Mouse (Mus musculus) heart, adult 2 months (tissue): Measurements from ENCODE around the gene Ndufa3. TPM values are rescaled to one million over a fixed set of nuclear protein-coding genes. Genes with fewer than 3 reads are reported as not detected.
A peak's percentile ranks its signal among the peaks of the same experiment; 100 is the strongest.
"Not testable (repeated sequence)": the region's sequence is repeated elsewhere in the genome, so short reads cannot be mapped to it uniquely, and the experiment has no call there.

Experiments
- DNase-seq, 2 experiments: peaks; one replicate each; pipeline ENCODE4 v3.0.0; 2021
- H3K27ac ChIP-seq: fragments of 200-600 bp; 2 replicates; pipeline ENCODE4 v1.8.1; 2022
- H3K27me3 ChIP-seq: fragments of 200-500 bp; 2 replicates; pipeline ENCODE4 v1.6.1; 2012; ENCODE audit warnings: mild to moderate bottlenecking, low read length, inconsistent platforms, mixed read lengths; ENCODE audit not compliant: control insufficient read depth, insufficient read depth
- H3K36me3 ChIP-seq: fragments of 200-500 bp; 2 replicates; pipeline ENCODE4 v1.6.1; 2012; ENCODE audit warnings: low read length, inconsistent platforms; ENCODE audit not compliant: control insufficient read depth, insufficient read depth
- H3K4me1 ChIP-seq: fragments of 200-500 bp; 2 replicates; pipeline ENCODE4 v1.6.1; 2011; ENCODE audit warnings: low read length; ENCODE audit not compliant: control insufficient read depth, insufficient read depth
- H3K4me3 ChIP-seq: fragments of 200-600 bp; 2 replicates; pipeline ENCODE4 v1.8.1; 2022
- H3K79me2 ChIP-seq: fragments of 200-500 bp; replicated peaks from 2 replicates; pipeline ENCODE4 v1.6.1; 2012; ENCODE audit warnings: mild to moderate bottlenecking, inconsistent platforms, low read length, moderate library complexity, mixed read lengths; ENCODE audit not compliant: control insufficient read depth, insufficient read depth
- H3K9ac ChIP-seq: fragments of 200-500 bp; 2 replicates; pipeline ENCODE4 v1.6.1; 2012; ENCODE audit warnings: low read depth, mild to moderate bottlenecking, control low read depth, inconsistent platforms, low read length, mixed read lengths
- CTCF ChIP-seq: fragments of 200-600 bp; IDR thresholded peaks from 2 replicates; pipeline ENCODE4 v1.8.1; 2022; ENCODE audit warnings: antibody characterized with exemption, mild to moderate bottlenecking, moderate library complexity
- EP300 ChIP-seq: fragments of 200-500 bp; IDR thresholded peaks from 2 replicates; pipeline ENCODE4 v1.6.1; 2011; ENCODE audit warnings: low read depth, low read length, control low read depth; ENCODE audit not compliant: insufficient read depth
- POLR2A ChIP-seq: fragments of 200-500 bp; IDR thresholded peaks from 2 replicates; pipeline ENCODE4 v1.6.1; 2011; ENCODE audit warnings: mild to moderate bottlenecking, low read depth, low read length, control low read depth; ENCODE audit not compliant: insufficient read depth
- WGBS: fragments of 180-500 bp; shearing (Covaris S2); methylation state at CpG from one replicate; pipeline ENCODE4 v1.1.7; 2018; 5-methylcytosine and 5-hydroxymethylcytosine counted together
- intact Hi-C: fragments of 180-260 bp; cut with DNase I; formaldehyde crosslinking; loops from one replicate; pipeline ENCODE4 v1.15.1; 2025
- polyA plus RNA-seq: library from polyadenylated mRNA; depleted of rRNA; stranded (reverse); fragments of >200 nt; gene quantifications from 2 replicates; pipeline ENCODE4 v1.2.3, GENCODE M21; 2012
- total RNA-seq, 2 experiments: library from RNA; stranded (reverse); gene quantifications; 2 replicates each; pipeline ENCODE4 v1.2.3; 2021

The Ndufa3 gene
- total and polyA plus RNA-seq, 3 experiments: 1,299 to 2,117 (median 1,765) TPM

GRCm38 (mm10) chr7:3590550-3590949 is 26.6 kb upstream of the Ndufa3 start:
- intact Hi-C loops: no loop called here
- no peaks in the 10 kb centered on the region for H3K27me3 ChIP-seq
- H3K4me1 ChIP-seq: no peaks in the 10 kb centered on the region
- TF ChIP-seq POLR2A (no peak), CTCF (no peak), EP300 (no peak)
- WGBS: 56% methylated on average over 3 of the region's 3 CpGs
- H3K4me3 ChIP-seq: no peak overlapping the region
- DNase-seq: no peak
- H3K36me3 ChIP-seq: no peaks in the 10 kb centered on the region
- H3K9ac ChIP-seq: no peak overlapping the region
- no peaks in the 10 kb centered on the region for H3K79me2 ChIP-seq
- H3K27ac ChIP-seq: no peak overlapping the region

DNA sequence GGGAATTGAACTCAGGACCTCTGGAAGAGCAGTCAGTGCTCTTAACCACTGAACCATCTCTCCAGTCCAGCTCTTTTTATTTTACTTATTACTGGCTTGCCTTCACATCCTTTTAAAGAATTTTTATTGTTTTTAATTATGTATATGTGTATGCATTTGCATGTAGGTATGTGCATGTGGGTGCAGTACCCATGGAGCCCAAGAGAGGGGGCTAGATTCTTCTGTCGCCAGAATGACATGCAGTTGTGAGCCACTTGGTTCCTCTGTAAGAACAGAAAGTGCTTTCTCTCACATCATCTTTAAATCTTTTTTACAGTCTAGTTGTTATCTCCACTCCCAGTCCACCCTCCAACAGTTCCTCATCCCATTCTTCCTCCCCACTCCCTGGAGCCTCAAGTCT is 25.6 kb upstream of the Ndufa3 start:
- intact Hi-C loops: no loop called here
- Histone ChIP-seq H3K79me2 (no peaks in the 10 kb centered on the region), H3K4me1 (no peaks in the 10 kb centered on the region), H3K27me3 (no peaks in the 10 kb centered on the region), H3K4me3 (no peak overlapping the region), H3K36me3 (no peaks in the 10 kb centered on the region), H3K9ac (no peak overlapping the region), H3K27ac (no peak overlapping the region)
- 66% methylated on average over 1 of the region's 1 CpGs for WGBS
- TF ChIP-seq EP300: no peak
- no peak for TF ChIP-seq POLR2A
- 0 out of 2 replicates have a peak, but pooled peaks have one; percentile 10 for TF ChIP-seq CTCF
- DNase-seq: no peak

GRCm38 (mm10) chr7:3593855-3594254 is 23.3 kb upstream of the Ndufa3 start:
- Histone ChIP-seq H3K9ac (no peak overlapping the region), H3K27ac (no peak overlapping the region), H3K27me3 (no peaks in the 10 kb centered on the region), H3K4me3 (no peak overlapping the region), H3K4me1 (no peaks in the 10 kb centered on the region), H3K79me2 (no peaks in the 10 kb centered on the region), H3K36me3 (no peaks in the 10 kb centered on the region)
- intact Hi-C loops: no loop called here
- no peak for TF ChIP-seq CTCF
- DNase-seq: no peak

DNA sequence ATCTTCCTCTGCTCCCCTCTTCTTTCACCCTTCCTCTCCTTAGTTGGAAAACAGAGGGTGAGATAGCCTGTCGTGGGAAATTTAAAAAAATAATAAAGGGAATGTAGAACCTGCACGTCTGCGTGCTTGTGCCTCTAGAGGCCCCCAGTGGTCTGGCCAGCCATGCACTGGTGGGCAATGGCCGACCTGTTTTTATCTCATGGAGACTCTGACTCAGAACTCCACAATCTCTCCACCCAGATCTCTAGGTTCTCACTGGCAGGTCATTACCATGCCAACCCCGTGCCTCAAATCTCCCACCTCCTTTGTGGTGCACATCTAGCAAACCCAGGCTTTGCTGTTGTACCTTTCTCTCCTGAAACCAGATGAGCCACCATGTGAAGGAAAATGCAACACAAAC is 22.5 kb upstream of the Ndufa3 start:
- TF ChIP-seq POLR2A (no peak), EP300 (no peak), CTCF (no peak)
- Histone ChIP-seq H3K9ac (no peak overlapping the region), H3K4me3 (no peak overlapping the region), H3K79me2 (no peaks in the 10 kb centered on the region), H3K27ac (no peak overlapping the region), H3K27me3 (no peaks in the 10 kb centered on the region), H3K4me1 (no peaks in the 10 kb centered on the region), H3K36me3 (no peaks in the 10 kb centered on the region)
- intact Hi-C loops: no loop called here
- WGBS: 7% methylated on average over 5 of the region's 5 CpGs
- no peak for DNase-seq

DNA sequence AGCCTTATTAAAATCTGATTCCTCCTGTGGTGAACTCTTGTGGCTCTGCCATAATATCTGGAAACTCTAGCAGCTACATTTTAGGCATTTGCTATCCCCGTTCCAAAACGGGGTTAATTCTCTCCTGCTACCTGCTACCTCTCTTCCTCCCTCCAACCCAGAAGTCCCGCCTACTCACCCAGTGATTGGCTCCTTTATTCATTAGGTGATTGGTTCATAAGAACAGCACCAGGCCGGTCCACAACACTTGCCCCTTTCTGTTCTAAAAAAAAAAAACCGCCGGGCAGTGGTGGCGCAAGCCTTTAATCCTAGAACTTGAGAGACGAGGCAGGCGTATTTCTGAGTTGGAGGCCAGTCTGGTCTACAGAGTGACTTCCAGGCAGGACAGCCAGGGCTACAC is 22.0 kb upstream of the Ndufa3 start:
- no peak for TF ChIP-seq POLR2A
- TF ChIP-seq CTCF: no peak
- no peak for TF ChIP-seq EP300
- 10% methylated on average over 9 of the region's 9 CpGs for WGBS
- H3K9ac ChIP-seq: no peak overlapping the region
- intact Hi-C loops: no loop called here
- no peak overlapping the region for H3K4me3 ChIP-seq
- H3K36me3 ChIP-seq: no peaks in the 10 kb centered on the region
- no peaks in the 10 kb centered on the region for H3K27me3 ChIP-seq
- peak in 1 of 2 experiments; percentile 9 for DNase-seq
- no peak overlapping the region for H3K27ac ChIP-seq
- no peaks in the 10 kb centered on the region for H3K4me1 ChIP-seq
- H3K79me2 ChIP-seq: no peaks in the 10 kb centered on the region

GRCm38 (mm10) chr7:3597755-3598154 is 19.4 kb upstream of the Ndufa3 start:
- DNase-seq, H3K27me3 ChIP-seq, H3K4me3 ChIP-seq, H3K36me3 ChIP-seq, H3K9ac ChIP-seq, H3K79me2 ChIP-seq, intact Hi-C loops, H3K27ac ChIP-seq, H3K4me1 ChIP-seq: not testable (repeated sequence)
- WGBS: 46% methylated on average over 1 of the region's 1 CpGs

- H3K27ac ChIP-seq: no peak overlapping the region
- intact Hi-C loops: loop anchor here (5.0 kb wide), 1 partner anchor 379 kb away; no protein-coding TSS in a partner anchor
- WGBS: 3% methylated on average over 4 of the region's 4 CpGs
- peak; percentile 34 to 50 for DNase-seq
- no peak overlapping the region for H3K4me3 ChIP-seq
- no peaks in the 10 kb centered on the region for H3K27me3 ChIP-seq
- TF ChIP-seq EP300: no peak
- no peak for TF ChIP-seq POLR2A
- peak; percentile 95 for TF ChIP-seq CTCF
- no peak overlapping the region for H3K9ac ChIP-seq
- no peaks in the 10 kb centered on the region; the same call in 1 of the 2 replicates for H3K4me1 ChIP-seq
- H3K36me3 ChIP-seq: no peaks in the 10 kb centered on the region
- H3K79me2 ChIP-seq: no peaks in the 10 kb centered on the region
Measured at GRCm38 (mm10) chr7:3601119-3601518, 16.1 kb upstream of the Ndufa3 start.
